Mouse (Mus musculus) embryonic stem cell, embryonic (primary cell): Measurements from ENCODE around the gene Zfp280c.

Experiments
- CTCF ChIA-PET, 4 experiments: fragments of 300-600 bp in 2 of 4; fragments of 350-600 bp in 2 of 4; sonication (Branson Sonifier 250); formaldehyde crosslinking; loops; one replicate each; lab custom pipeline; 2022; ENCODE audit warnings: inconsistent platforms in 2 of 4; lab: Charles Lee
- POLR2A ChIA-PET, 4 experiments: fragments of 300-600 bp in 2 of 4; fragments of 350-600 bp in 2 of 4; sonication (Branson Sonifier 250); formaldehyde crosslinking; loops; one replicate each; lab custom pipeline; 2022; ENCODE audit warnings: antibody characterized with exemption in 4 of 4, inconsistent platforms in 1 of 4; lab: Charles Lee

Gene Zfp280c

GRCm38 (mm10) chrX:48518808-48519548 is 75.3 kb downstream of the Zfp280c start, which contains the start of gene Rab33a:
Rab33a (plus strand) TSS chrX:48519285.
- ChIA-PET CTCF (interaction anchor here in 1 of 4 experiments (1.1 to 1.7 kb wide), 3 partner anchors 13 to 419 kb away, joined by 3 to 5 read pairs (median 3); partner anchors contain the start of gene Elf4), POLR2A (interaction anchor here in 3 of 4 experiments (0.6 to 1.7 kb wide), 7 partner anchors 9 to 534 kb away, joined by 3 to 5 read pairs (median 4); partner anchors contain the start of gene Elf4 (in 1 of the 3))

DNA sequence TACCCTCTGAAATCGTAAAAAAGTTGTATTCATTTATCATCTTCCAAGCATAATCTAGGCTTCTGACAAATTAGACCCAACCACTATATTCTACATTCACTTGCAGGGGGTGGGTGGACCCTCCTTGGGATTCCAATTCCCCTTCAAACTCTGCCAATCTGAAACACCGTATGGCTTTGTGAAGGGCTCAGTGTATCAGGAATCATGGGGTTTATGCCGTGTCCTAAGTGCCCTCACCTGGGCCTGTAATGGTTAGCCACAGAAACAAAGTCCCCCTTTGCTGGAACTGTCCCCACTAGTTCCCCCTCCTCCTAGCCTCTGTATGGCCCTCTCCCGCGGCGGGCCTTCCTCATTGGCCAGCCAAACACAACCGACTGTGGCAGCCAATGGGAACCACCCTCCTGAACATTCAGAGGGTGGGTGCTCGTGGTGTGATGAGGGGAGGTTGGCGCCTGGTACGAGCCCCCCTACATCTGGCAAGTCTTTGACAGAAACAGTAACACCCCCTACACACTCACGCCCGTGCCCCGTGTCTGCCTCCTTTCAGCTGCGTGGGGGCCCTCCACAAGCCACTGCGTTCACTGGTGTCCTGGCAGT is 76.0 kb downstream of the Zfp280c start:
- ChIA-PET POLR2A (interaction anchor here in 1 of 4 experiments (1.6 kb wide), 1 partner anchor 9 kb away, joined by 4 read pairs; no protein-coding TSS in a partner anchor), CTCF (interaction anchor here in 1 of 4 experiments (1.7 kb wide), 1 partner anchor 14 kb away, joined by 5 read pairs; no protein-coding TSS in a partner anchor)

DNA sequence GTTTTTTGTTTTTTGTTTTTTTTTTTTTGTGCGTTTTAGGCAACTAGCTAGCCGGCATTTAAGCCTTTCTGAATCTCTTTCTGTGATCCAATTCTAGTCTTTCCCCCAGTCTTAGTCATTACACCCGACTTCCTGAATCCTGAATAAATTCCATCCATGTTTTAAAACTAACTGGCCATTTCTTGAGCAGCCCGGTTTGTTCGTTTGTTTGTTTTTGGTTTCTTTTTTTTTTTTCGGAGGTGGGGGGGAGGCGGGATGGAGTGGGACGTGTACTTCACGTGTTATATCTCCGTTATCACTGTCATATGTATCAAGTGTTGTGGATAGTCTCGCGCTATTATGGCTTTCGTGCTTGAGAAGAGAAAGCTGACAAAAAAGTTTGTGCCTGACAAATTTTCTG is 80.5 kb downstream of the Zfp280c start:
- POLR2A ChIA-PET: interaction anchor here in 3 of 4 experiments (0.6 to 1.9 kb wide), 6 partner anchors 89 to 440 kb away, joined by 3 to 6 read pairs (median 4); partner anchors contain the start of gene Utp14a (in 1 of the 3)
- CTCF ChIA-PET: interaction anchor here in 1 of 4 experiments (0.9 kb wide), 1 partner anchor 104 kb away, joined by 4 read pairs; no protein-coding TSS in a partner anchor

- CTCF ChIA-PET: interaction anchor here in 2 of 4 experiments (0.6 to 0.9 kb wide), 3 partner anchors 41 to 513 kb away, joined by 4 read pairs; no protein-coding TSS in a partner anchor
- POLR2A ChIA-PET: interaction anchor here in 2 of 4 experiments (1.3 to 1.9 kb wide), 4 partner anchors 89 to 257 kb away, joined by 3 to 6 read pairs (median 4); partner anchors contain the start of gene Utp14a (in 1 of the 2)
Measured at GRCm38 (mm10) chrX:48513166-48513807, 81.0 kb downstream of the Zfp280c start, which contains the start of gene Aifm1. Aifm1 (minus strand) TSS chrX:48513563.

DNA sequence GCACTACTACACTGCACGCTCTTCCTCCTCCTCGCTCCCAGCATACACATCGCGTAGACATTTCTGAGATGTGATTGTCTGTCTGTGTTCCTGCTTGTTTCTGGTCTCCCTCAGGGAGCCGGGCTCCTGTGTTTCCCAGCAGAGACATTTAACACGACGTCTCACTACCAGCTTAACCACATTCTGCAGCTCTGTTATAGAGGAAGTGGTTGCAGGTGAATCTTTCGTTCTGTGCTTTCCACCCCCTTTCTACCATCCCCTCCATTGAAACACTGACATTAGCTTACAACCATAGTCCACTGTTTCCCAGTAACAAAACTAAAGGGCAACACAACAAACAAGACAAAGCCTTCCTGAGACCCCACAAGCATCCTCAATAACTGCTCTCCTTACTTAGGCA is 100.5 kb downstream of the Zfp280c start:
- CTCF ChIA-PET: no interaction called here
- POLR2A ChIA-PET: interaction anchor here in 1 of 4 experiments (0.7 kb wide), 1 partner anchor 167 kb away, joined by 3 read pairs; no protein-coding TSS in a partner anchor
